Mouse (Mus musculus) cerebellum, adult 8-10 months (tissue): ENCODE measurements around the gene Fut1.
A peak's percentile ranks its signal among the peaks of the same experiment; 100 is the strongest.

Experiments
- DNase-seq: peaks from one replicate; pipeline ENCODE4 v3.0.0; 2022

The Fut1 gene

DNA sequence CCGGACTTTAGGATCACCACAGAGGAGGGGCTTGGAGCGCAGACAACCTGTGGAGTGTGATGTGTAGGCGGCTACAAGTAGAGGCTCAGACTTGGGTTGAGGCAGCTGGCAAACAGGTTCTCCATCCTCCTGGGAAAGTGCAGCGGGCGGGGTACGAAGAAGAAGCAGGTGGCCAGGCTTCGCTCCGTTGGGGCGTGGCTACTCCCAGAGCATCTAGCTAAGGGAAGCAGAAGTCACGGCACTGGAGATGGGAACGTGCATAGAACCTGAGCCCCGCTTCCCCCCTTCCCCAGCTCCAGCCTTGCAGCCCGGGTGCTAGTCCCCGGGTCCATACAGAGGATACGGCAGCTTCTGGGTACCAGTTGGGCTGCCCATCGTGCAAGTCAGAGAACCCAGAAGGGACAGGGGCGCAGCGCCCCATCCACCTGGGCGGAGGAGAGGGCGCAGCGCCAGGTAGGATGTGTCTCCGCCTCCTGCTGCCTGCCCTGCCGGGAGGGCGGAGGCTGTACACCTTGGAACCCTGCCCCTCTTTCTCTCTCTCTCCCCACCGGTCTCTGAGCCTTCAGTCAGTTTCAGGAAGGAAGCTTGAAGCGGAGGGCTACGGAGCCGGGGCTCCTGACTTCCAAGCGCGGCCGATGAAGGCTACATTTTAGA lies at the start of gene Fut1:
Gene Fut1 (plus strand): TSS at position 248 of the 654 bp plus-strand sequence.
- peak; percentile 28 for DNase-seq

- peak; percentile 87 for DNase-seq
Measured at GRCm38 (mm10) chr7:45567780-45568516, 49.1 kb upstream of the Fut1 start.

DNA sequence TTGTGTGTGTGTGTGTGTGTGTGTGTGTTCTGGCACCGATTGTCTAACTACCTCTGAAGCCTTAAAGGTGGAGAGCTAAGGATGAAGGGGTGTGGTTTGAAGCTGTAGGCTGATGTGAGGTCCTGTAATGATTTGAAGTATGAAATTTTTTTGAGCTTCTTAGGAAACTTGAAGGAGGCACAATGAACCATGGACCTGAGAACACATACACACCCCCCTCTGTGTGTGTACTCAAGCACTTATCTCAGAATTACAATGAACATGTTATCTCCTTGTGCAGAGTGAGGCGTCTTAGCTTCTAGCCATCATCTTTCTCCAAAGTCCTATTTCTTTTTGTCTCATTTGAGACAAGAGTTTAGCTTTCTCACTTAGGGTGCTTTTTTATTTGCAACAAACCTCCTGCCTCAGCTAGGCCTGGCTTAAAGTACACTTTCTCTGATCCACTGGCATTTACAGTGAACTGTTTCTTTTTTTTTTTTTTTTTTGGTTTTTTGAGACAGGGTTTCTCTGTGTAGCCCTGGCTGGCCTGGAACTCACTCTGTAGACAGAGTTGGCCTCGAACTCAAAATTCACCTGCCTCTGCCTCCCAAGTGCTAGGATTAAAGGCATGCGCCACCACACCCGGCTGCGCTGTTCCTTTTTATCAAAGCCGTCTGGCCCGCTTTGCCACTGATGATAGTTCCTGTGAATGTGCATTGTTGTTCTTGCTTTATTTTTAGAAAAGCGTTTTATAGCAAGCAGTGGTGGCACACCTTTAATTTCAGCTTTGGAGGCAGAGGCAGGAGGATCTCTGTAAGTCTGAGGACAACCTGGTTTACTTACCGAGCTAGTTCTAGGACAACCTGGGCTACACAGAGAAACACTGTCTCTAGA lies 48.3 kb upstream of the Fut1 start:
- DNase-seq: no peak

GRCm38 (mm10) chr7:45570103-45570741 lies 46.9 kb upstream of the Fut1 start, which contains the start of gene Bcat2:
TSS of gene Bcat2 (plus strand) at chr7:45570153.
- DNase-seq: peak; percentile 66

GRCm38 (mm10) chr7:45571966-45572365 lies 45.1 kb upstream of the Fut1 start:
- no peak for DNase-seq

DNA sequence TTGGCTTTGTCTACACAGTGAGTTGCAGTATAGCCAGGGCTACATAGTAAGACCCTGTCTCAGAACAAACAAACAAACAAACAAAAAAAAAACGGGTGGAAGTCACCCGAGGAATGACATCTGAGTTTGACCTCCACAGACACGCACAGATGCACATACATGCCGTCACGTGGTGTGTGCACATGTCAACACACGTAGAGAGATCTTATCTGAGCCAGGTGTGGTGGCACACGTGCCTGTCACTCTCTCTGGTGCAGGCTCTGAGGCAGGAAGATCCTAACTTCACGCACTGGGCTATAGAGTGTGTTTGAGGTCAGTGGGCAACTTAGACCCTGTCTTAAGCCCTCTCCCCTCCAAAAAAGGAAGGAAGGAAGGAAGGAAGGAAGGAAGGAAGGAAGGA lies 43.1 kb upstream of the Fut1 start:
- no peak for DNase-seq

- no peak for DNase-seq
Measured at GRCm38 (mm10) chr7:45574472-45575379, 42.4 kb upstream of the Fut1 start.

DNA sequence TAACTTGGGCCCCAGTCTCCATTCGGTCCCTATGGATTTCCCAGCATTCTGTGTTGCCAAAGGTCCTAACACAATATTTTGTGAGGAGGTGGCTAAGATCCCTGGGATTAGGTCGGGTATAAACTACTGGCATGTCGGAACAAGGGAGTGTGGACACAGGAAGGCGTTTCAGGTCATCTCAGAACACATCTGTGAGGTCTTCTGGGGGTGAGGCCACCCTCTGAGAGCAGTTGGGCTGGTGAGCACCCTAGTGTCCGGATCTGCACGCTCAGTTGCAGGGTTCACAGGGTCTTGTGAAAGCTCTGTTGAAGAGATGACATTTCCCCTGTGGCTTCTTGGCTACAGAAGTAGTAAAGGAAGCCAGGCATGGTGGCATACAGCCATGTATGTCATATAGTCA lies 31.2 kb upstream of the Fut1 start:
- DNase-seq: no peak

DNA sequence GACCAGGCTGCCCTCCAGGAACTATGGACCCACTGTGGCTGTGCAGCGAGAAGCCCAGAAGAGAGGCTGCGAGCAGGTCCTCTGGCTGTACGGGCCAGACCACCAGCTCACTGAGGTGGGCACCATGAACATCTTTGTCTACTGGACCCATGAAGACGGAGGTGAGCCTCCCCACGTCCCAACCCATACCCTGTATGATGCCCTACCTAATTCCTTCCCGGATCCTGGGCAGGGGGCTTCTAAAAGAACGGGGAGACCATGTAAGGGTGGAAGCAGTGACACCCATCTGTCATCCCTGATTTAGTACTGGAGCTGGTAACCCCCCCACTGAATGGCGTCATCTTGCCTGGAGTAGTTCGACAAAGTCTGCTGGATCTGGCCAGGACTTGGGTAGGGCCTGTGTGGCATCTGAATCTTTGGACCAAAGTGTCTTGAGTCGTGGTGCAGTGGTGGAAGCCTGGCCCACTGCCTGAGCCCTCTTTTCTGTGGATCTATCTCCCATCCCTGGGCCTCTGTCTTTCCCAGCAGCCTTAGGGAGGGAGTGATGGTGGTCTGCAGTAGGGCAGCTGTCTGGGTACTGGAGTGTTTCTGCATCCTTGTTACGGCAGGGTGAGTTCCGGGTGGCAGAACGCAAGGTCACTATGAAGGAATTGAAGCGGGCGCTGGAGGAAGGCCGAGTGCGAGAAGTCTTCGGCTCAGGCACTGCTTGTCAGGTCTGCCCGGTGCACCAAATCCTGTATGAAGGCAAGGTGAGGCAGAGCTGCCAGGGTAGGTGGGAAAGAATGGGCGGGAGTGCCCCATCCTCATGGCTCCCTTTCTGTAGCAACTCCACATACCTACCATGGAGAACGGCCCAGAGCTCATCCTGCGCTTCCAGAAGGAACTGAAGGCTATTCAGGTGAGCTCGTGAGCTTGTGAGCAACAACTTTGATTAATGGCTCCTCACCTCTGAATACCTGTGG lies 29.2 kb upstream of the Fut1 start:
- no peak for DNase-seq

DNA sequence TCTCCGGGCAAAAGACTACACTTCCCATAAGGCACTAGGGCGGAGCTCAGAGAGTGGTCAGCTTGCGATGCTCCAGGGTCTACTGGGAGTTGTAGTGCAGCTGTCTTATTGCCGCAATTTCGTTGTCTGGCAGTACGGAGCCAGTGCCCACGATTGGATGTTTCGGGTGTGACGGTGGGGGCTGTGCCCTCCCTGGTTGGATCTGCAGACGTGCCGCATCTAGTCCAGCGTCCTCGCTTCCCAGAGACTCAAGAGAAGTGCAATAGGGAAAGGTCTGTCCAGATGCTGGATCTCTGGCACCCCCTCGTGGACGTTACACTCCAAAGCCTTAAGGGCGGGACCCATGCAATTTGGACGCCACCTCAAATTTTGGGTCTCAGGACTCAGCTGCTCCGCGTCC lies 27.9 kb upstream of the Fut1 start:
- peak; percentile 94 for DNase-seq

- no peak for DNase-seq
Measured at GRCm38 (mm10) chr7:45589898-45590297, 27.2 kb upstream of the Fut1 start.

GRCm38 (mm10) chr7:45590874-45591273 lies 26.2 kb upstream of the Fut1 start:
- no peak for DNase-seq

GRCm38 (mm10) chr7:45591880-45592279 lies 25.2 kb upstream of the Fut1 start:
- DNase-seq: no peak

- DNase-seq: peak; percentile 75
Measured at GRCm38 (mm10) chr7:45593118-45593815, 23.8 kb upstream of the Fut1 start.

- DNase-seq: no peak
Measured at GRCm38 (mm10) chr7:45595176-45595575, 21.9 kb upstream of the Fut1 start.

DNA sequence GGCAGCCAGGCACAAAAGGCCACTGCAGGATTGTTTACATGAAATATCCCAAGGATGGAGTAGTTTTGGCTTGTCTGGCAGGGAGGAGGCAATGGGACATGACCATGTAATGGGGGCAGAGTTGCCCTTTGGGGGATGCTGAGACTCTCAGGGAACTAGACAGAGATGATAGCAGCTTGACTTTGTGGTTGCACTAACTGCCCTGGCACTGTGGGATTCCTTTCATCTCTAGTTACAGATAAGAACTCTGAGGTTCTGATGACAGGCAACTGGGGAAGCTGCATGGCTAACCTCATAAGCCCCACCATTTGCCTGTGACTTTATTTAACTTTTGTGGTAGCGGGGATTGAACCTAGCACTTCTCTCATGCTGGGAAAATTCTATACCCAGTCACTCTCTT lies 21.0 kb upstream of the Fut1 start:
- no peak for DNase-seq

GRCm38 (mm10) chr7:45597013-45597412 lies 20.1 kb upstream of the Fut1 start:
- DNase-seq: no peak

- DNase-seq: no peak
Measured at GRCm38 (mm10) chr7:45597527-45597926, 19.6 kb upstream of the Fut1 start.

DNA sequence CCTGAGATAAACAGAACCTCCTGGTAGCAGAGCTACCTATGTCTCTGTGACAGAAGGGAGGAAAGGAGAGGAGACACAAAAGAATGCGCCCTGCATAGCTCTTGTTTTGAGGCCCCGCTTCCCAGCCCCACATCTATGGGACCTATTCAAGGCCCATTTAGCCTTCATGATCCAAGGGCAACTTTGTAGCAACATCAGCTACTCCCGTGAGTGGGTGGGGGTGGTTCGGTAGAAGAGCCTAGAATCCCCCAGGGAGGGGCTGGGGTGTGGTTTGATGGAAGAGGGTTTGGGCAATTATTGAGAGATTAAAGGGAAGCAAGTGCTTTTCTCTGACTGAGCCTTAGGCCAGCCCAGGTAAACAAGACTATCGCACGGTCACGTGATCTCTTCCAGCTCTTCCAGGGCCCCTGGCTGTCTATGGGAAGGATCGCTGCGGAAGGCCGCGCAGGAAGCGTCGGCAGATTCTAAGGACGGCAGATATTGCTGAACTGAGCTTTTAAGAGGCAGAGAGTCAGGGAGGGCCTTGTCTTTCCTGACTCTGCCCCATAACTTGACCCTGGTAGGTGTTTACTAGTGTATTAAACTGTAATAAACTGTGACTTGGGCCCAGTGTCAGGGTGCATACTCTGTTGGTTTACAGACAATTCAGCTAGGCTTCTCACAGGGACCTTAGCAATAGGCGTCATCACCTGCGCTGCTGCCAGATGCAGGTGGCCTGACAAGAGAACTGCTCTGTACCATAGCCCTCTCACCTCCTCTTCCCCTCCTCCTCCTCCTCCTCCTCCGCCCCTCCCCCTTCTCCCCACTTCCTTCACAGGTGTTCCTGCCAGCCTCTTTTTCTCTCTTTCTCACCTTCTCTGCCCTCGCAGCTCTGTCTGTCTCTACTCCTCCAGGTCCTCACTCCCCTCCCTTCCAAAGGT lies 17.9 kb upstream of the Fut1 start:
- no peak for DNase-seq
